Mouse (Mus musculus) right cerebral cortex, postnatal 10 days (tissue): ENCODE results near the gene Plcb4.
"Not testable (repeated sequence)": the region's sequence is repeated elsewhere in the genome, so short reads cannot be mapped to it uniquely, and the experiment has no call there.

Experiments used
- DNase-seq, 2 experiments: peaks; one replicate each; pipeline ENCODE4 v3.0.0; 2021; ENCODE audit warnings: low spot score in 2 of 2

The Plcb4 gene

DNA sequence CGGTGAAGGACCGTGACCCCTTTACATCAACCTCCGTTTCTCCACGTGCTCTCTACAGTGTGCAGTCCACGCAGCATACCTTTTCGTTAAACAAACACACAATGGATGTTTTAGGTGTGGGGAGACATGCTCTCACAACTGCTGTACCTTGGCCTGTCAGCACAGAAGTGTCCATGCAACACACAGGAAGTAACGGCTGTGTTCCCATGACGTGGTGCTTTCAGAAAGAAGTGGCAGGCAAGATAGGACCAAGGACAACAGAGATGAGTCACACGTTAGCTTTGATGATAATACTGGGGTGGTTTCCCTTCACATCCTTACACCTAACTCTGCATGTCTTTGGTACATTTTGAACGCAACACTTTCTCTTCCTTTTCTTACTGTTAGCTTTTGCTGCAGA lies 232.3 kb downstream of the Plcb4 start:
- DNase-seq, result no peak

DNA sequence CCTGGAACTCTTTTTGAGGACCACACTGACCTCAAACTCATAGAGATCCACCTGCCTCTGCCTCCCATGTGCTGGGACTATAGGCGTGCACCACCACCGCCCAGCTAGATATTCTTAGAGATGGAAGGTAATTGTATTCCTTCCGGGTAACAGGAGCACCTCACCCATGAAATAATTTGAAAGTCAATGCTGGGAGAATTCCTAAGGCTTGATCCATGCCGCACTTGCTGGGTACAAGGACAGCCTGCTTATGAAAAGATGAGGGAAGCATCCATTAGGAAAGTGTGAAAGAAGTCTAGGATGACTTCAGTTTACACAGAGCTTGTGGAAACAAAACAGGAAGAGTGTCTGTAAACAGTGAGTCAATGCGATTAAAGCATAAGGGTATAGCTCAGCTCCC lies 232.9 kb downstream of the Plcb4 start:
- DNase-seq, result no peak

DNA sequence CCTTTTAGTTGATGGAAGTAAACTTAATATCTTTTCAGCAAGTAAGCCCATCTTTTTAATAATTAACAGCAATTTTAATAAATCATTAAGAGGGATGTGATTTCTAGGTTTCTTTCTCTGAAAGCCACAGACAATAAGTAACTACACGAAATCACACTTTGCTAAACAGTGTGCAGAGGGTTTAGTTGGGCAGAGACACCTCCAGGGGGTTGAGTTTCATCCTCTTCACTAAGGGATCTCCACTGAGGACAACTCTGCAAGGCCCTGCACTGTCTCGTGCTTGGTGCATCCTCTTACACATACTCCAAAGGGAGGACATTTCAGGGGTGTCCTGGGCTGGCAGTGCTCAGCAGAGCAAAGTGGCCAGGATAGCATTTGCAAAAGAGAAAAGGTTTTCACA lies 235.8 kb downstream of the Plcb4 start:
- no peak for DNase-seq

DNA sequence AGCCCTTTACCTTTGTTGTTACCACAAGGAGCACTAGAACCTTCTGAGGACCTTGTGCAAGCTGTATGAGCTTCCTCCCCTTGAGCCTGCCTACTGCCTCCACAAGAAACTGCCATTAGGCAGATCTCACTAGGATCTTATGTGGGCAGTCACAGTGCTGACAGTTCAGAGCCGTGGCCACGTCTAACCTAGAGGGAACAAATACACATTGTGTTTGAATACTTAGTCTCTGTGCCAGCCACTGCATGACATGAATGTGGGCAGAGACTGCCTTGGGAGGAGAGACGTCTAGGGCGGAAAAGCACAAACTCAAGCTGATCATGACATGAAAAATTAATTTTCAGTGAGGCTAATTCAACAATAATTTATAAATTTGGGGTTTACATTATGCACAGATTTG lies 239.2 kb downstream of the Plcb4 start:
- DNase-seq, result no peak

DNA sequence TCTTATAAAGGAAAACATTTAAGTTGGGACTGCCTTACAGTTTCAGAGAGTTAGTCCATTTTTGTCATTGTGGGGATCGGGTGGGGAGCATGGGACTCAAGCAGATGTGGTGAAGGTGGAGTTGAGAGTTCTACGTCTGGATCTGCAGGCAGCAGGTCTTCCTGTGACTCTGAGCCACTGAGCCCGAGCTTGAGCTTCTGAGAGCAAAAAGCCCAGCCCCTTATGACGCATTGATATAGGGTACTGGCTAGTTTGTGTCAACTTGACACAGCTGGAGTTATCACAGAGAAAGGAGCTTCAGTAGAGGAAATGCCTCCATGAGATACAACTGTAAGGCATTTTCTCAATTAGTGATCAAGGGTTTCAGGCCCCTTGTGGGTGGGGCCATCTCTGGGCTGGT lies 241.1 kb downstream of the Plcb4 start:
- not testable (repeated sequence) for DNase-seq

DNA sequence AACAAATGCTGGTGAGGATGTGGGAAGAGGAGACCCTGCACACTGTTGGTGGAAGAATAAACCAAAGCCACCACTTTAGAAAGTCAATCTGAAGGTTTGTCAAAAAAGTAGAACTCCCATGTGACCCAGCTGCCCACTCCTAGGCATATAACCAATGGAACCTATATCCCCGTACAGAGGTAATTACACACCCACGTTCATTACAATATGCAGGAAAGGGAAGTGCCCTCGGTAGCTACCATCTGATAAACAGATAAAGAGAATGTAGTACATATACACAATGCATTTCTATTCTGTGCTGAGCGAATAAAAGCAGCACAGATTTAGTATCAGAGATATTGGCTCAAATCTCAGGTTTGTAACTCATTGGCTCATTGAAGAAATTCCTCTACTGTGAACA lies 242.2 kb downstream of the Plcb4 start:
- DNase-seq, result no peak

DNA sequence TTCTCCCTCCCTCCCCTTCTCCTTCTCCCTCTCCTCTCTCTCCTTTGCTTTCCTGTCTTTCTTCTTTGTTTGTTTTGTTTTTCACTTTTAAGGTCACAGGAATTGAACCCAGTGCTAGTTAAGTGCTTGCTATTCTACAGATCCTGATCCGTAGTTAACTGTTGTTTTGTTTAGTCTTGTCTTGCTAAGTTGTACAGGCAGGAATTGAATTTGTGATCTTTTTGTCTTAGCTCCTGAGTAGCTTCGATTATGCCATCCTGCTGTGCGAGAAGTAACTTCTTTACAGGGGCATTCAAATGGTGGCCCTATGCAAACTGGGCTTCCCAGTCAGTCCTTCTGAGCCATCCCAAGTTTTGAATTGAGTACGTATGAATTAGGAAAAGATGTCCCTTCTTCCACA lies 245.5 kb downstream of the Plcb4 start:
- no peak for DNase-seq

DNA sequence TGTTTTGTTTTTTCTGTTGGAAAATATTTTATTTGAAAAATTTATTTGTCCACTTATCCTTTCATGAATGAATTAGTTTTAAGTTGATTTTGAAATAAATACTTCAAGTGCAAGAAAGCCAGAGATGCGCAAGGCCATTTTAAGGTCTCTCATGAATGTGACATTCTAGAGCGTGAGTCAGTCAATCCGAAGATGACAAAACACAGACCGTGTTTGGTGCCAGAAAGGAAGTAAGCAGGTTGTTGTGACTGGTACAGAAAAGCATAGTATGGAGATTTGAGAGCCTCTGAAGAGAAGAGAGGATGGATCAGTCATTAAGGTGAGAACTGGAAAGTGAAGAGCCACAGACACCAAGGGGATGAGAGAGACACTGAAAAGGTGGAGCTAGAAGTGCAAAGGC lies 246.0 kb downstream of the Plcb4 start:
- DNase-seq, result no peak

DNA sequence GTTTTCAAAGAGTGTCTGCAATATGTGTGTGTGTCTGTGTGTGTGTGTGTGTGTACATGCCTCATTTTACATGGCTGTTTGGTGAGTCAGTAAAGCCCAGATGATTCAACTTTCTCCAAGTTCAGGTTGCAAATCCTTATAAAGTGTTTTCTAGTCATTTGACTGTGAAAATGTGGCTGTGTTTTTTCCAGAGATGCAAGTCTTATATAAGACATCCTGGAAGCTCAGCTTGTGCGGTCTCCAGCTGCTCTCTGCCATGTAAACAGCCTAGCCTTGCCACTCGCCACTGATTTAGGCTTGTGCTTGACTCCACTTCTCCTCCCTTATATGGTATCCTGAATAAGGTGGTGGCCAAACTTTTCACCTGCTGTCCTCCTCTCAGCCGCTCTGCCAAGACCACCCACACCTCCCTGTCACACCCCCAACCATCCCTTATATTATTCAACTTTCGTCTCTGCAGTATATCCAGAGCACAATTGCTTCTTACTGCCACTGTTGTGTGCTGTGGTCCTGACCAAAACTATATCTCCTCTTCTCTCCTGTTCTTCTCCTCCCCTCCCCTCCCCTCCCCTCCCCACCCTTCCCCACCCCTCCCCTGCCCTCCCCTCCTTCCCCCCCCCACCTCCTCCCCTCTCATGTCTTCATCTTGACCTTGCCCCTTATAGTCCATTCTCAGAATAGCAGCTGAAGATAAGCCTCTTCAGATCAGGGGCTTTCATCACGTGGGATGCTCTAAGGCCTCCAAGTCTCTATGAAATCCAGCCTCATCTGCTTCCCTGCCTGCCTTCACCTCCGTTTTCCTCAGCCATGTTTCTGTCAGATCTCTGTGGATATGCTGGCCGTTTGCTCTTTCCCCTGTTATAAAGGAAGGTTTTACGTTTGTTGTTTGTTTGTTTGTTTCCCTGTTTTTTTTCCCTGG lies 255.8 kb downstream of the Plcb4 start:
- no peak for DNase-seq

DNA sequence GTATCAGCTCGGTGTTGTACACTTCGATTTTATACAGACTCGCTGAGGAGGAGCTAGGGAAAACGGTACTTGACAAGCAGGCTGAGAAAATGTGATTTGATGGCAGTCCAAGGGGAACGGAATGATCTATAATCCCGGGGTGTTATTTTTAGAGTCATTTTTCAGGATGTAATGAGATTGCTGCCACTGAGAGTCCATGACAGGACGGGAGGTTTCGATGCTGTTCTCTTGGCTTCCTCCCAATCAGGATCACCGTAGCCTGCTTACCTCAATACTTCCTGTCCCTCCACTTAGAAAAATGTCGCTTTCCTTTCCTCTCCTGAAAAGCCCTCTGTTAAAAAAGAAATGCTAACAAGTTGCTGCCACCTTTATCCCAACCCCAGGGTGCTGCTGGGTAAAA lies 257.1 kb downstream of the Plcb4 start:
- DNase-seq, result no peak

DNA sequence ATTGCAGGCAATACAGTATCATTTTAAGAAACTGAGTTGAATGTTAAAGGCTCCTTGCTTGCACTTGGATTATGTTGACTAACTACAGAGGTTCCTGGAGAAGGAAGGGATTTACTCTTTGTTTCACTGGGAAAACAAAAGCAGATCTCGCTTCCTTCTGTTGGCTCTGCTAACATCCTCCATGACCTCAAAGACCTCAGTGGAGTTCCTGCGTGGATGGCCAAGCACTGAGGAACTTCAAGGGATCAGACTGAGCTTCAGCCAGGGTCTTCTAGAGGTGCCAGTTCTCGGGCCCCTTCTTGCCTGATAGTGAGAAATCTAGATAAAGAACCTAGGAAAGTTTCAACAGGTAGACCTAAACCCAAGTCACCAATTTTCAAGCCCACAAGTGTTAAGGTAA lies 258.2 kb downstream of the Plcb4 start:
- no peak for DNase-seq

DNA sequence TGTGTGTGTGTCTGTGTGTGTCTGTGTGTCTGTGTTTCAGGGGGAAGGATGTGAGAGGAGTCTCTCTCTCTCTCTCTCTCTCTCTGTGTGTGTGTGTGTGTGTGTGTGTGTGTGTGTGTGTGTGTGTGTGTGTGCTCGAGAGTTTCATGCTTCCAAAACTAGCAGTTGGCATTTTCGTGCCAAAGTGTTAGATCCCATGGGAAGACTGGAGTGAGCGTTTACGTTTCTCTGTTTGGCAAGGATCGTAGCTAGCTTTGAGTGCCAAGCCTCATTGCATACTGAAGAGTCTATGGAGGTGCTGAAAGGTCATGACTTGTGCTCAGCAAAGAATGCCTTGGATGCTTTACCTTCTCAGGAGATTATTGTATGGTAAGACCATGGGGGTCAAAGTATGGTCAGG lies 259.3 kb downstream of the Plcb4 start:
- DNase-seq, result no peak

DNA sequence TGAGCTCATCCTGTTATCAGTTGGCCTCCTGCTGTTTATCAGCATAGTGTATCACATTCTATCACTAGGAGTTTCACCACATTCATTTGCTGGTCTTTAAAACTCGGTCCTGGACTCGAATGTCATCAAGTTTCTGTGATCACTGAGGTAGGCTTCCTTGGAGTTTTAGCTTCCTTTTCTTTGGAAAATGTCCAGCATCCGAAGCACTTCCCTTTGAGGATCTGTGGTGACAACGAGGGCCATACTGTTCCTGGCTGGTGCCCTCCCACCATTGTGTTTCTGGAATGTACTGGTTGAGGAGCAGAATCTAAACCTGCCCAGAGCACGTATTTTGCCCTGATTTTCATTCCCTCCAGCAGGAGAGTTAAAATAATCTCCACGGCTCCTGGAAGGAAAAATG lies 260.8 kb downstream of the Plcb4 start:
- DNase-seq, result no peak

DNA sequence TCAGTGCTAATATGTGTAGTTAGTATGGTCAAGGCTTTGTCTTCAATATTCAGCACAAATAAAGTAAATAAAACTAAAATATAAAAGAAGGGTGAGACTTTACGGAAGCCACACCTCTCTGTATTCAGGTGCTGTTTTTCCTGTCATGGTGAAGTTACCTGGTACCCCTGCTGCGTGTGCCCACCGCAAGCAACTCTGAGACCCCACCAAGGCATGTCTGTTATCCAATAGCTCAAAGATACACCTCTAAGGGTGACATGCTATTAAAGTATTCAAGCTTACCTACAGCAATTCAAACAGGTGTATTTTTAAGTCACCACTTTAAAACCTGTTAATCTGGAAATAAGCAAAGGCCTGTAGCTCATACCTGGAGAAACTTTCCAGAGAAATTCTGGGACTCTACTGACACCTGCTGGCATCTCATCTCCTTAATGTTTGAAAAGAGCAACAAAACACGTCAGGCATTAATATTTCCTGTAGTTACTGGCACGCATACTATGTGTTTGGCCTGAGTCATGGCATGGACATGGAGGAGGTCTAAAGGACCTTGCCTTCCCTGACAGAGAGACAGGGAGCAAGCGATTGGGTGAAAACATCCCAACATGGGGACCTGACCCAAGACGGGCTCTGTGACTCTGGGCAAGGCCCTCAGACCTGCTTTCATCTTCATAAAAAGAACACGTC lies 268.0 kb downstream of the Plcb4 start:
- peak; percentile 40 to 63 for DNase-seq

DNA sequence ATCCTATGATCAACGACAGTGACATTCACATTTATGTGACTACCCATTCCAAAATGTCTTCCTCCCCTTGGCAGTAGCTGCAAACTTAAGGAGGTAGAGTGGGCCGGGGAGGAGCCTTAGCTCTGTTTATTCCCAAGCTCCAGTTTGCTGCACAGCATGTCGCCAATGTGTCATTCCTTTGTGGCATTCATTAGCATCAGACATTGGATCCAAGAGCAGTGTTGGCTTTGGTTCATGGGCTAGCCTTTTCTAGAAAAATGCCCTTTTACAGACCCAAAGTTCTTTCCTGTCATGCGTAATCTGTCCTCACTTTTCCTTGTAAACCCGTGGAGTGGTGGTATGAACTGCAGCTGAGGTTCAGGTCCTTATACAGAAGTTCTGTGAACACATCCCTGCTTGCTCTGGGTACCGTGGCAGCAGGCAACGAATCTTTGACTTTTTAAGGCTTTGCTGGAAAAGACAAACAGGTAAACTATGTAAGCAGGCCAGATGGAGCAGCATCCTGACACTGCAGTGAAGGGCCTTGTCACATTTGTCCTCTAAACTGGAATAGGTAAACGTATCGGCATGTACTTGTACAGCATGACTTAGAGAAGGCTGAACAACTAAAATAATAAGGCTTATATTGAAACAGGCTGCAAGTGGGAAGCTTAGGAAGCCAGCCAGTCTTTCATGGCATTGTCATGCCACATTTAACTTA lies 270.4 kb downstream of the Plcb4 start:
- DNase-seq, result no peak

DNA sequence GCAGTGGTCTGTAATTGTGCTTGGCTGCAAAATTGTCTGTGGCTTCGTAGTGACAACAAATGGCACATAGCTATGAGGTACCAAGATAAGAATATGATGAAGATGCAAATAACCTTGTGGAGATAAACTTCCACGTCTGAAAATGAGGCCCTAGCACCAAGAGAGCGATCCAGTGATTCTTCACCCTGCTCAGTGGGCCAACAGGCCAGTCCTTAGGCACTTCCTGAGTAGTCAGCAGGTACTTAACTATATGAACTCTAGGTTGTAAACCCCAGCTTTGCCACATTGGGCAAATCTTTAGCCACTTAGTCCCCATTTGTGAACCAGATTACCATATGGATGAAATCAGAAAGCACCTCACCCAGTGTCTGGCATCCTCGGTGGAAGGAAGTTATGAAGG lies 271.9 kb downstream of the Plcb4 start:
- DNase-seq, result no peak

DNA sequence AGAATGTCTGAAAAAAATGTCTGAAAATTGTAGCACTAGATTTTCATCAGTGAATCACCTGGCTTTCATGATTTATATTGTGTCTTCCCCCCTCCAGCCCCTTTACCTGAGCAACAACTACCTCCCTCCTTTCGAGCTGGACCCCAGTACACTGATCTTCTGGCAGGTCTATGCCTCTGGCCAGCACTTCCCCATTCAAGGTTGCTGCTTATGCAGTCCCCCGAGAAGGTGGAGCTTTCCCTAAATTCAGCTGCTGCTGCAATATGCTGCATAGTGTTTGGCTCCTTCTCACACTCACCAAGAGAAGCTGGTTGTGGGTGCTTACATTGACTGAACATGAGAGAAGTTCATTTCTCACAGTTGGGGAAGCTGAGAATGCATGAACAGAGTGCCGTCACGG lies 273.8 kb downstream of the Plcb4 start:
- DNase-seq, result no peak

DNA sequence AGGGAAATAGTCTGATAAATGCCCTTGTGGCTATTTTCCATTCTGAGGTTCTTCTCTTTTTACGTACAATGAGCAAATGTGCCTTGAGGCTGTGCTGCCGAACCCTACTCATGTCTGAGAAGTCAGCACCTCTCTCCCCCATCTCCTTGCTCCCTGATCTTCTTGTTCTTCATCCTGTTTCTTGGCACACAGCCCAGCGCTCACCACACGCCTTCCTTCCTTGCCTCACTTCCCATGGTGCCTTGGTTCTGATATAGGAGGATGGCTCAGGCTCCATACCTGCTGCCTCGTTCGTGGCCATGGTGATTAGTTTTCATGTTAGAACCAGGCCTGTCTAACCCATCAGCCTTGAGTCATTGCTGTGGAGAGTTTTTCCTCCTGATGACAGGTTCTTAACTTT lies 277.6 kb downstream of the Plcb4 start:
- DNase-seq, result no peak

DNA sequence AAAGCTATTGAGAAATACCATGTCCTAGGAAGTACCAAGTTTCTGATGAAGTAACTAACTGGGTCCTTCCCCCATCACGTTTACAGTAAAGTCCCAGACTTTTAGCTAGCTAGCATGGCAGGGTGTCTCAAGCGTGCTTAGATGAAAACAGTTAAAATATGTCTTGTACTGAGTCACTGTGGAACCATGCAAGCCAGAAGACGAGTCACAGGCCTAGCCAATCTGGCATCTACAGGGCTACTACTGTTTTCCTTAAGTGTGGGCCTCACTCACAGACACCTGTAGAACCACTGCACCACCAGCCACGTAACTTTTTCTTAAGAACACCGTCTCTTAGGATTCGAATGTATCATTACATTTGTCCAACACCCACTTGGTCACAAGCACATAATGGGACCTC lies 278.8 kb downstream of the Plcb4 start:
- no peak for DNase-seq

DNA sequence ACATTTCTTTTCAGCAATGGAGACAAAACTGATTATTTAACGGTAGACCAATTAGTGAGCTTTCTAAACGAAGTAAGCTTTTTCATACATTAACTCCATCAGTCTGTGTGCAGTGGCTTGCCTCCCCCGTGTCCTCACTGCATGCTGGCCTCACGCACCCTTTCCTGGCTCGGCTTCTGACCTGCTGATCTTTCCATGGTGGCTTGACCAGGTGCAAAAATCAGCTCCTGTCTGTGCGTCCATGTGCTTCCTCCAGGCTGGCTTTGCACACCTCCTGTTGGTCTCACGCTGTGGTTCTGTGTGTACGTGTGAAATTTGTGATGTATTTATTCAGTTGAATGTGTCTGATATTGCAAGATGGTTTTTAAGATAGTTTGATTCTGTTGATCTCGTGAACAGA lies 281.1 kb downstream of the Plcb4 start:
- no peak for DNase-seq

DNA sequence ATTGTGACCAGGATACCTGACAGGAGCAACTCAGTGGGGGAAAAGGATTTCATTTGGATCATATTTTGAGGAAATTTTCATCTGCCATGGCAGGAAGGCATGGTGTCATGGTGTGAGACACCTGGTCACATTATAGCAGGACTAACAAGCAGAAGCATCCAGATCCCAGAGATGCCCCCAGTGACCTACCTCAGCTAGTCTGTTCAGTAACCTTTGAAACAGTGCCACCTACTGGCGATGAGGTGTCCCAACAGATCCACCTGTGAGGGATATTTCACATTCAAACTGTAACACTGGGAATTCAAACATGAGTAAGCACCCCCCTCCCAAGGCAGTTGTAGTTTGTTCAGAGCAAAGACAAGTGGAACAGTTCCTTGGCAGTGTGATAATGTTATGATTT lies 289.0 kb downstream of the Plcb4 start:
- no peak for DNase-seq

DNA sequence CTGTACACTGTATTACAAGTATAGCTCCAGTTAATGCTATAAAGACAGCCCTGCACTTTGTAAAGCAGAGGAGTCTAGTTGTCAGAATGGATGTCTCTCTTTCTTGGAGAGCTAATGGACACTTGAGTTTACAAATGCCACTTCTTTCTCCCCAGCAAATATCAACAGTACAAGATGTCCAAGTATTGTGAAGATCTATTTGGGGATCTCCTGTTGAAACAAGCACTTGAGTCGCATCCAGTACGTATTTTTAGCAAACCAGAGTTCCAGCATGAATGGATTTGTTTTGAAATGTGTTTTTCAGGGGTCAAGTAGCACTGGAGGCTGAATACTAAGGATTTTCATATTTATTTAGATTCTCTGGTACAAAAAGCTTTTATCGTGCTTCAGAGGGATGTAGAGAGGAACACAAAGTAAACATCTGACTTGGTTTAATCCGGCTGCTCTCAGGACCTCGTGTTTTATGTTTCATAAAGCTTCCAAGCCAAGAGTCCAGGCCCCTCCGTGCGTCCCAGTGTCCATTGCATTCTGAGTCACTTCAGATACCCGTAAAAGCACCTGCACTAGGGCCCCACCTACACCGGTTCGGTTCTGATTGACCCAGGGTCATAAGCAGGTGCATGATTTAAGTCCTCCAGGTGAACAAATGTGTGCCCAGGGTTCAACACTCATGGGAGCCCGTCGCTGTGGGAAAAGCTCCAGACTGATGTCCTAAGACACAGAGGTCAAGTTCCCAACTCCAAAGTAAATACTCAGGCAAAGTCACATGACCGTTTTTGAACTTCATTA lies 296.1 kb downstream of the Plcb4 start:
- no peak for DNase-seq
